Mouse (Mus musculus) stomach, postnatal 0 days (tissue): ENCODE results near the gene Rprd1b.

Experiments
- CTCF ChIP-seq: IDR thresholded peaks from 2 replicates; pipeline ENCODE4 v1.5.1; 2016; ENCODE audit warnings: antibody characterized with exemption, low read depth, mild to moderate bottlenecking, moderate library complexity
- EP300 ChIP-seq: optimal IDR thresholded peaks from 2 replicates; pipeline ENCODE3; 2016; ENCODE audit warnings: antibody characterized with exemption

- TF ChIP-seq CTCF (no peak), EP300 (no peak)
These were observed 45.6 kb upstream of the Rprd1b start for GRCm38 (mm10) chr2:157982727-157983126.
